Mouse (Mus musculus): ENCODE measurements around the gene Rtkn. TPM values are rescaled to one million over a fixed set of nuclear protein-coding genes. Genes with fewer than 3 reads are reported as not detected.

The Rtkn gene
- polyA plus RNA-seq, 1 experiment from 2014 or later = 62.6 TPM

GRCm38 (mm10) chr6:83103130-83103650, 32.1 kb upstream of the Rtkn start:
- Histone ChIP-seq H3K4me3 (replicated peaks) (peak overlapping the region; percentile 78), H3K4me2 (peak overlapping the region; percentile 99)

GRCm38 (mm10) chr6:83104158-83104557, 31.1 kb upstream of the Rtkn start:
- peaks cover 37% of the 10 kb centered on the region for H3K4me1 ChIP-seq (replicated peaks)
- 83% methylated on average over 4 of the region's 4 CpGs for WGBS
- no peak overlapping the region for H3K4me2 ChIP-seq
- H3K27ac ChIP-seq = no peak overlapping the region
- H3K4me3 ChIP-seq (replicated peaks) = no peak overlapping the region
- no peaks in the 10 kb centered on the region for H3K9me3 ChIP-seq
- peaks cover 3% of the 10 kb centered on the region; the same call in 1 of the 2 replicates for H3K27me3 ChIP-seq
- peaks cover 9% of the 10 kb centered on the region; the same call in 1 of the 2 replicates for H3K36me3 ChIP-seq
- ATAC-seq (ENCODE audit: insufficient number of reproducible peaks, insufficient read depth, low FRiP score, low TSS enrichment, low read depth) = no peak
- H3K9ac ChIP-seq (replicated peaks) = no peak overlapping the region

More at GRCm38 (mm10) chr6:83103130-83103650, 32.1 kb upstream of the Rtkn start:
- peak overlapping the region; percentile 79; the same call in 1 of the 2 replicates for H3K9ac ChIP-seq (replicated peaks)
- H3K36me3 ChIP-seq = peaks cover 9% of the 10 kb centered on the region; the same call in 1 of the 2 replicates
- WGBS = 39% methylated on average over 11 of the region's 11 CpGs
- no peaks in the 10 kb centered on the region for H3K9me3 ChIP-seq
- peaks cover 3% of the 10 kb centered on the region; the same call in 1 of the 2 replicates for H3K27me3 ChIP-seq
- H3K4me1 ChIP-seq (replicated peaks) = peaks cover 33% of the 10 kb centered on the region
- no peak overlapping the region for H3K27ac ChIP-seq
- ATAC-seq (ENCODE audit: insufficient number of reproducible peaks, insufficient read depth, low FRiP score, low TSS enrichment, low read depth) = peak; percentile 26; the same call in 1 of the 2 replicates

GRCm38 (mm10) chr6:83107566-83108400, 27.5 kb upstream of the Rtkn start:
- H3K36me3 ChIP-seq = peaks cover 17% of the 10 kb centered on the region; the same call in 1 of the 2 replicates
- H3K4me2 ChIP-seq = peak overlapping the region; percentile 80
- H3K9ac ChIP-seq (replicated peaks) = no peak overlapping the region
- ATAC-seq (ENCODE audit: insufficient number of reproducible peaks, insufficient read depth, low FRiP score, low TSS enrichment, low read depth) = 0 out of 2 replicates have a peak, but pooled peaks have one; percentile 13
- 36% methylated on average over 13 of the region's 13 CpGs for WGBS
- H3K27me3 ChIP-seq = peaks cover 3% of the 10 kb centered on the region; the same call in 1 of the 2 replicates
- H3K9me3 ChIP-seq = no peaks in the 10 kb centered on the region
- H3K27ac ChIP-seq = 0 out of 2 replicates have a peak overlapping the region, but pooled peaks have one; percentile 81
- peak overlapping the region; percentile 90 for H3K4me3 ChIP-seq (replicated peaks)
- peaks cover 30% of the 10 kb centered on the region for H3K4me1 ChIP-seq (replicated peaks)

- peak within 1 kb of the TSS; percentile 92 for H3K9ac ChIP-seq (replicated peaks)
- peak within 1 kb of the TSS; percentile 81 for H3K27ac ChIP-seq
- H3K4me2 ChIP-seq = peak within 1 kb of the TSS; percentile 80
- H3K27me3 ChIP-seq = no peaks in the 10 kb centered on the region
- H3K9me3 ChIP-seq = no peaks in the 10 kb centered on the region
- under 1% methylated on average over 76 of the region's 76 CpGs for WGBS
- ATAC-seq (ENCODE audit: insufficient number of reproducible peaks, insufficient read depth, low FRiP score, low TSS enrichment, low read depth) = peak; percentile 61
- H3K4me3 ChIP-seq (replicated peaks) = peak within 1 kb of the TSS; percentile 90
- H3K36me3 ChIP-seq = peaks cover 17% of the 10 kb centered on the region; the same call in 1 of the 2 replicates
- H3K4me1 ChIP-seq (replicated peaks) = peaks cover 22% of the 10 kb centered on the region
Observed at GRCm38 (mm10) chr6:83108762-83109668, 26.2 kb upstream of the Rtkn start, which contains the start of gene Mrpl53. TSS of gene Mrpl53 (plus strand) at chr6:83109040.

- ATAC-seq (ENCODE audit: insufficient number of reproducible peaks, insufficient read depth, low FRiP score, low TSS enrichment, low read depth) = no peak
- no peak overlapping the region for H3K27ac ChIP-seq
- H3K9ac ChIP-seq (replicated peaks) = no peak overlapping the region
- H3K36me3 ChIP-seq = peaks cover 8% of the 10 kb centered on the region; the same call in 1 of the 2 replicates
- H3K9me3 ChIP-seq = no peaks in the 10 kb centered on the region
- WGBS = 89% methylated on average over 4 of the region's 4 CpGs
- no peaks in the 10 kb centered on the region for H3K27me3 ChIP-seq
- peaks cover 37% of the 10 kb centered on the region for H3K4me1 ChIP-seq (replicated peaks)
- no peak overlapping the region for H3K4me2 ChIP-seq
- no peak overlapping the region for H3K4me3 ChIP-seq (replicated peaks)
Observed at GRCm38 (mm10) chr6:83111510-83112136, 23.6 kb upstream of the Rtkn start.

GRCm38 (mm10) chr6:83115011-83115671, 20.1 kb upstream of the Rtkn start, which contains the start of gene Mogs:
TSS of gene Mogs (plus strand) at chr6:83115496.
- Histone ChIP-seq H3K9ac (replicated peaks) (peak within 1 kb of the TSS; percentile 90), H3K36me3 (peaks cover 42% of the 10 kb centered on the region), H3K4me1 (replicated peaks) (peaks cover 30% of the 10 kb centered on the region), H3K4me3 (replicated peaks) (peak within 1 kb of the TSS; percentile 83), H3K27ac (peak within 1 kb of the TSS; percentile 78), H3K4me2 (peak within 1 kb of the TSS; percentile 96), H3K9me3 (no peaks in the 10 kb centered on the region), H3K27me3 (no peaks in the 10 kb centered on the region)
- peak; percentile 76 for ATAC-seq (ENCODE audit: insufficient number of reproducible peaks, insufficient read depth, low FRiP score, low TSS enrichment, low read depth)
- WGBS = under 1% methylated on average over 56 of the region's 58 CpGs

- Histone ChIP-seq H3K4me2 (peak overlapping the region; percentile 96), H3K9me3 (no peaks in the 10 kb centered on the region), H3K27ac (peak overlapping the region; percentile 78), H3K27me3 (no peaks in the 10 kb centered on the region), H3K4me3 (replicated peaks) (peak overlapping the region; percentile 83), H3K36me3 (peaks cover 41% of the 10 kb centered on the region), H3K9ac (replicated peaks) (peak overlapping the region; percentile 90), H3K4me1 (replicated peaks) (peaks cover 33% of the 10 kb centered on the region)
- ATAC-seq (ENCODE audit: insufficient number of reproducible peaks, insufficient read depth, low FRiP score, low TSS enrichment, low read depth) = peak; percentile 57
- 3% methylated on average over 47 of the region's 48 CpGs for WGBS
Observed at GRCm38 (mm10) chr6:83115682-83116372, 19.4 kb upstream of the Rtkn start.

- H3K27me3 ChIP-seq = no peaks in the 10 kb centered on the region
- peak overlapping the region; percentile 96 for H3K4me2 ChIP-seq
- H3K27ac ChIP-seq = peak overlapping the region; percentile 78
- no peak for ATAC-seq (ENCODE audit: insufficient number of reproducible peaks, insufficient read depth, low FRiP score, low TSS enrichment, low read depth)
- H3K4me3 ChIP-seq (replicated peaks) = peak overlapping the region; percentile 83
- 78% methylated on average over 11 of the region's 11 CpGs for WGBS
- H3K36me3 ChIP-seq = peaks cover 34% of the 10 kb centered on the region
- H3K9ac ChIP-seq (replicated peaks) = peak overlapping the region; percentile 90
- peaks cover 33% of the 10 kb centered on the region for H3K4me1 ChIP-seq (replicated peaks)
- no peaks in the 10 kb centered on the region for H3K9me3 ChIP-seq
Observed at GRCm38 (mm10) chr6:83116373-83117164, 18.7 kb upstream of the Rtkn start.

- H3K4me2 ChIP-seq = peak overlapping the region; percentile 96
- no peaks in the 10 kb centered on the region for H3K27me3 ChIP-seq
- peak overlapping the region; percentile 83 for H3K4me3 ChIP-seq (replicated peaks)
- H3K4me1 ChIP-seq (replicated peaks) = peaks cover 33% of the 10 kb centered on the region
- H3K36me3 ChIP-seq = peaks cover 34% of the 10 kb centered on the region
- H3K9me3 ChIP-seq = no peaks in the 10 kb centered on the region
- ATAC-seq (ENCODE audit: insufficient number of reproducible peaks, insufficient read depth, low FRiP score, low TSS enrichment, low read depth) = no peak
- 0 out of 2 replicates have a peak overlapping the region, but pooled peaks have one; percentile 13 for H3K9ac ChIP-seq (replicated peaks)
- H3K27ac ChIP-seq = no peak overlapping the region
- WGBS = 81% methylated on average over 4 of the region's 4 CpGs
Observed at GRCm38 (mm10) chr6:83117165-83117438, 18.2 kb upstream of the Rtkn start.
